Mouse (Mus musculus): Measurements from ENCODE around the gene Anapc1. TPM values are rescaled to one million over a fixed set of nuclear protein-coding genes. Genes with fewer than 3 reads are reported as not detected.

The Anapc1 gene
- polyA plus RNA-seq, 1 experiment from 2014 or later: 44.3 TPM

- H3K27me3 ChIP-seq: no peaks in the 10 kb centered on the region
- peaks cover 12% of the 10 kb centered on the region; the same call in 1 of the 2 replicates for H3K4me1 ChIP-seq (replicated peaks)
- peak overlapping the region; percentile 66 for H3K27ac ChIP-seq
- no peak overlapping the region for H3K4me2 ChIP-seq
- ATAC-seq (ENCODE audit: low FRiP score): no peak
- 62% methylated on average over 5 of the region's 5 CpGs for WGBS
- no peak overlapping the region for H3K9ac ChIP-seq
- H3K9me3 ChIP-seq: no peaks in the 10 kb centered on the region
- no peak overlapping the region for H3K4me3 ChIP-seq
- H3K36me3 ChIP-seq: no peaks in the 10 kb centered on the region
These were observed 26.4 kb upstream of the Anapc1 start for GRCm38 (mm10) chr2:128713548-128714003.

GRCm38 (mm10) chr2:128712940-128713339 lies 25.7 kb upstream of the Anapc1 start:
- H3K36me3 ChIP-seq: no peaks in the 10 kb centered on the region
- H3K27me3 ChIP-seq: no peaks in the 10 kb centered on the region
- no peak overlapping the region for H3K4me2 ChIP-seq
- no peak overlapping the region for H3K27ac ChIP-seq
- no peaks in the 10 kb centered on the region for H3K9me3 ChIP-seq
- no peak overlapping the region for H3K9ac ChIP-seq
- H3K4me1 ChIP-seq (replicated peaks): peaks cover 12% of the 10 kb centered on the region; the same call in 1 of the 2 replicates
- no peak for ATAC-seq (ENCODE audit: low FRiP score)
- no peak overlapping the region for H3K4me3 ChIP-seq
- WGBS: 76% methylated on average over 6 of the region's 6 CpGs

- H3K4me2 ChIP-seq: no peak overlapping the region
- ATAC-seq (ENCODE audit: low FRiP score): no peak
- no peaks in the 10 kb centered on the region for H3K27me3 ChIP-seq
- H3K27ac ChIP-seq: no peak overlapping the region
- no peaks in the 10 kb centered on the region for H3K9me3 ChIP-seq
- 87% methylated on average over 6 of the region's 6 CpGs for WGBS
- H3K4me3 ChIP-seq: no peak overlapping the region
- H3K36me3 ChIP-seq: no peaks in the 10 kb centered on the region
- no peak overlapping the region for H3K9ac ChIP-seq
- peaks cover 12% of the 10 kb centered on the region; the same call in 1 of the 2 replicates for H3K4me1 ChIP-seq (replicated peaks)
These were observed 23.4 kb upstream of the Anapc1 start for GRCm38 (mm10) chr2:128710609-128711008.

GRCm38 (mm10) chr2:128709264-128709663 lies 22.1 kb upstream of the Anapc1 start:
- H3K4me3 ChIP-seq: no peak overlapping the region
- H3K4me1 ChIP-seq (replicated peaks): peaks cover 8% of the 10 kb centered on the region; the same call in 1 of the 2 replicates
- no peaks in the 10 kb centered on the region for H3K27me3 ChIP-seq
- 49% methylated on average over 6 of the region's 6 CpGs for WGBS
- no peaks in the 10 kb centered on the region for H3K36me3 ChIP-seq
- ATAC-seq (ENCODE audit: low FRiP score): no peak
- H3K4me2 ChIP-seq: no peak overlapping the region
- no peak overlapping the region for H3K9ac ChIP-seq
- H3K27ac ChIP-seq: no peak overlapping the region
- no peaks in the 10 kb centered on the region for H3K9me3 ChIP-seq

- WGBS: 94% methylated on average over 3 of the region's 3 CpGs
- no peak overlapping the region for H3K27ac ChIP-seq
- H3K4me3 ChIP-seq: no peak overlapping the region
- H3K9ac ChIP-seq: no peak overlapping the region
- no peak for ATAC-seq (ENCODE audit: low FRiP score)
- H3K27me3 ChIP-seq: peaks cover 11% of the 10 kb centered on the region
- peaks cover 4% of the 10 kb centered on the region; the same call in 1 of the 2 replicates for H3K4me1 ChIP-seq (replicated peaks)
- no peaks in the 10 kb centered on the region for H3K9me3 ChIP-seq
- H3K4me2 ChIP-seq: no peak overlapping the region
- no peaks in the 10 kb centered on the region for H3K36me3 ChIP-seq
These were observed 17.3 kb upstream of the Anapc1 start for GRCm38 (mm10) chr2:128704474-128704873.

GRCm38 (mm10) chr2:128699201-128699885 lies 12.2 kb upstream of the Anapc1 start:
- peak overlapping the region; percentile 51 for H3K4me3 ChIP-seq
- no peak overlapping the region for H3K27ac ChIP-seq
- ATAC-seq (ENCODE audit: low FRiP score): no peak
- H3K4me1 ChIP-seq (replicated peaks): peaks cover 22% of the 10 kb centered on the region
- H3K4me2 ChIP-seq: peak overlapping the region; percentile 88
- no peaks in the 10 kb centered on the region for H3K9me3 ChIP-seq
- no peaks in the 10 kb centered on the region for H3K36me3 ChIP-seq
- H3K27me3 ChIP-seq: peaks cover 40% of the 10 kb centered on the region
- WGBS: 1% methylated on average over 24 of the region's 24 CpGs
- H3K9ac ChIP-seq: peak overlapping the region; percentile 66

- H3K4me3 ChIP-seq: peak within 1 kb of the TSS; percentile 51
- H3K36me3 ChIP-seq: no peaks in the 10 kb centered on the region
- WGBS: under 1% methylated on average over 29 of the region's 30 CpGs
- H3K4me2 ChIP-seq: peak within 1 kb of the TSS; percentile 88
- peak within 1 kb of the TSS; percentile 66 for H3K9ac ChIP-seq
- no peaks in the 10 kb centered on the region for H3K9me3 ChIP-seq
- peaks cover 22% of the 10 kb centered on the region for H3K4me1 ChIP-seq (replicated peaks)
- peak; percentile 92 for ATAC-seq (ENCODE audit: low FRiP score)
- peaks cover 40% of the 10 kb centered on the region for H3K27me3 ChIP-seq
- H3K27ac ChIP-seq: 0 out of 2 replicates have a peak within 1 kb of the TSS, but pooled peaks have one; percentile 44
These were observed 11.5 kb upstream of the Anapc1 start, which contains the start of gene Mertk for GRCm38 (mm10) chr2:128698693-128699181. TSS of gene Mertk (plus strand) at chr2:128698956.

- H3K4me1 ChIP-seq (replicated peaks): peaks cover 22% of the 10 kb centered on the region
- peak overlapping the region; percentile 66 for H3K9ac ChIP-seq
- H3K4me3 ChIP-seq: peak overlapping the region; percentile 51
- H3K27me3 ChIP-seq: peaks cover 40% of the 10 kb centered on the region
- 0 out of 2 replicates have a peak overlapping the region, but pooled peaks have one; percentile 44 for H3K27ac ChIP-seq
- peak overlapping the region; percentile 88 for H3K4me2 ChIP-seq
- under 1% methylated on average over 14 of the region's 14 CpGs for WGBS
- ATAC-seq (ENCODE audit: low FRiP score): peak; percentile 91
- no peaks in the 10 kb centered on the region for H3K36me3 ChIP-seq
- H3K9me3 ChIP-seq: no peaks in the 10 kb centered on the region
These were observed 11.0 kb upstream of the Anapc1 start for GRCm38 (mm10) chr2:128698140-128698692.

- Histone ChIP-seq H3K27me3 (peaks cover 40% of the 10 kb centered on the region), H3K4me3 (no peak overlapping the region), H3K4me1 (replicated peaks) (peaks cover 22% of the 10 kb centered on the region), H3K27ac (no peak overlapping the region), H3K4me2 (peak overlapping the region; percentile 88), H3K9ac (peak overlapping the region; percentile 66; the same call in 1 of the 2 replicates), H3K36me3 (no peaks in the 10 kb centered on the region), H3K9me3 (no peaks in the 10 kb centered on the region)
- WGBS: 62% methylated on average over 5 of the region's 5 CpGs
- no peak for ATAC-seq (ENCODE audit: low FRiP score)
These were observed 10.4 kb upstream of the Anapc1 start for GRCm38 (mm10) chr2:128697566-128697965.

- Histone ChIP-seq H3K36me3 (no peaks in the 10 kb centered on the region), H3K9me3 (no peaks in the 10 kb centered on the region), H3K4me2 (no peak overlapping the region), H3K9ac (no peak overlapping the region), H3K4me1 (replicated peaks) (peaks cover 22% of the 10 kb centered on the region), H3K27ac (no peak overlapping the region), H3K4me3 (no peak overlapping the region), H3K27me3 (peaks cover 40% of the 10 kb centered on the region)
- ATAC-seq (ENCODE audit: low FRiP score): no peak
- 98% methylated on average over 1 of the region's 1 CpGs for WGBS
These were observed 9.9 kb upstream of the Anapc1 start for GRCm38 (mm10) chr2:128697047-128697446.

GRCm38 (mm10) chr2:128696426-128696825 lies 9.2 kb upstream of the Anapc1 start:
- Histone ChIP-seq H3K9me3 (no peaks in the 10 kb centered on the region), H3K36me3 (no peaks in the 10 kb centered on the region), H3K4me1 (replicated peaks) (peaks cover 22% of the 10 kb centered on the region), H3K27me3 (peaks cover 40% of the 10 kb centered on the region), H3K4me2 (no peak overlapping the region), H3K9ac (no peak overlapping the region), H3K27ac (no peak overlapping the region), H3K4me3 (no peak overlapping the region)
- 87% methylated on average over 3 of the region's 3 CpGs for WGBS
- ATAC-seq (ENCODE audit: low FRiP score): no peak

GRCm38 (mm10) chr2:128694548-128694947 lies 7.4 kb upstream of the Anapc1 start:
- H3K27ac ChIP-seq: no peak overlapping the region
- ATAC-seq (ENCODE audit: low FRiP score): no peak
- no peak overlapping the region for H3K9ac ChIP-seq
- peaks cover 21% of the 10 kb centered on the region for H3K4me1 ChIP-seq (replicated peaks)
- peaks cover 32% of the 10 kb centered on the region for H3K27me3 ChIP-seq
- H3K4me3 ChIP-seq: no peak overlapping the region
- no peak overlapping the region for H3K4me2 ChIP-seq
- H3K36me3 ChIP-seq: no peaks in the 10 kb centered on the region
- no peaks in the 10 kb centered on the region for H3K9me3 ChIP-seq
